Mouse (Mus musculus): ENCODE results near the gene Spata17.

GRCm38 (mm10) chr1:187059874-187060273 lies 155.4 kb downstream of the Spata17 start:
- TF ChIP-seq GATA1 (IDR thresholded peaks at IDR 0.05; ENCODE audit: borderline replicate concordance, low read length), result no peak
- no peak for TF ChIP-seq FLI1 (IDR thresholded peaks at IDR 0.05; ENCODE audit: low read length)

All from megakaryocyte, embryonic 14.5 days (primary cell).